20 mouse cellular contexts compared by ENCODE assay signal in the genomic region with DNA sequence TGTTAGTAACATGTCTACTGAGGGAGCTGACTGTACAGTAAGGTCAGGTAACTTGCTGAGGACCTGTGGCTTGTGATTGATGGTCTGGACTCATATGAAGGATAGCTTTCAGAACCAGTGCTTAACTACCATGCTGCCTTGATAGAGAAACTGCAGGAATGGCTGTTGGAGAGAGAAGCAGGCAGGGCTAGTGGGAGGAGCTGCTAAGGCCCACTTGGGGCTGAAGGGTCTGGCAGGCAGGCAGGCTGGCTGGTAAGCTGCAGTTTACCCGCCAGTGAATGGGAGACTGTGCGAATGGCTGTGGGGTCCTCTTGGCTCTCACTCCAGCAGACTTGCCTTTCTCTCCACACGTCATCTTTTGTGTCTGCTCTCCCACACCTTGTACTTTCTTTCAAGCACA. TPM values are rescaled to one million over a fixed set of nuclear protein-coding genes. Genes with fewer than 3 reads are reported as not detected.
DNase-seq lines count a peak whose midpoint lies in the region; ATAC-seq and TF ChIP-seq lines count a peak whose summit lies in the region.
"Had no signal": no experiment of that assay in that cellular context is flagged by ENCODE, and none has a peak within 500 bp of the region (broad histone marks: within the 10 kb centered on the region; RNA-seq: fewer than 3 reads in every experiment).

No protein-coding gene starts in this region.

- no peak for TF ChIP-seq POLR2A in bone marrow, adult 2 months (IDR thresholded peaks at IDR 0.05; ENCODE audit: borderline replicate concordance, control insufficient read depth, low read depth, low read length)

- peak; percentile 88 for DNase-seq in heart, adult 11 months
- no peak for DNase-seq in heart, postnatal 4 days
- DNase-seq in liver, embryonic 11.5 days (ENCODE audit: low spot score) = peak; percentile 30
- no peak for DNase-seq in liver
- no peak for DNase-seq in thymus, postnatal 10 days (ENCODE audit: low spot score in 2 of 2)
- DNase-seq in kidney, adult 11 months = no peak
- DNase-seq: adrenal gland, adult 8-10 months; cerebellum, adult 8-10 months; heart, adult 18-20 months; lung, postnatal 10 days; right cerebral cortex, postnatal 4 days; thymus, postnatal 14 days had no signal

- H3K27me3 ChIP-seq in liver, embryonic 11.5 days (replicated peaks; ENCODE audit: control insufficient read depth, insufficient read depth, low read length) = no peaks in the 10 kb centered on the region
- H3K27me3 ChIP-seq in intestine, embryonic 16.5 days (replicated peaks; ENCODE audit: control insufficient read depth, insufficient read depth, low read length) = no peaks in the 10 kb centered on the region
- H3K27me3 ChIP-seq: embryonic facial prominence, embryonic 12.5 days; hindbrain, embryonic 15.5 days; kidney, embryonic 15.5 days; neural tube, embryonic 15.5 days had no signal

- peaks cover 16% of the 10 kb centered on the region for H3K4me1 ChIP-seq in liver, embryonic 11.5 days (replicated peaks; ENCODE audit: control insufficient read depth, insufficient read depth, low read length)
- H3K4me1 ChIP-seq in bone marrow, adult 2 months (ENCODE audit: control insufficient read depth, insufficient read depth, low read length) = peaks cover 2% of the 10 kb centered on the region; the same call in 1 of the 2 replicates
- H3K4me1 ChIP-seq in intestine, embryonic 16.5 days (ENCODE audit: control insufficient read depth, insufficient read depth, low read length) = peaks cover 34% of the 10 kb centered on the region

- H3K36me3 ChIP-seq in liver, embryonic 11.5 days (ENCODE audit: control insufficient read depth, insufficient read depth, low read length) = no peaks in the 10 kb centered on the region
- no peaks in the 10 kb centered on the region for H3K36me3 ChIP-seq in intestine, embryonic 16.5 days (ENCODE audit: control insufficient read depth, insufficient read depth, low read length)
- H3K36me3 ChIP-seq: hindbrain, embryonic 15.5 days; neural tube, embryonic 15.5 days had no signal

- ATAC-seq in liver, embryonic 11.5 days (replicated peaks; ENCODE audit: low FRiP score) = no peak
- no peak for ATAC-seq in intestine, embryonic 16.5 days
- ATAC-seq: forebrain, embryonic 16.5 days had no signal

- no peaks in the 10 kb centered on the region for H3K9me3 ChIP-seq in liver, embryonic 11.5 days (ENCODE audit: control insufficient read depth, low read length)
- H3K9me3 ChIP-seq in intestine, embryonic 16.5 days (ENCODE audit: control insufficient read depth, low read length) = no peaks in the 10 kb centered on the region
- H3K9me3 ChIP-seq: embryonic facial prominence, embryonic 12.5 days; hindbrain, embryonic 15.5 days; kidney, embryonic 15.5 days; midbrain, embryonic 10.5 days; neural tube, embryonic 15.5 days had no signal

- H3K27ac ChIP-seq in liver, embryonic 11.5 days (ENCODE audit: low read depth, low read length) = no peak overlapping the region
- peak overlapping the region; percentile 4 for H3K27ac ChIP-seq in bone marrow, adult 2 months (ENCODE audit: control insufficient read depth, insufficient read depth, low read depth, low read length, poor library complexity)
- peak overlapping the region; percentile 36; the same call in 1 of the 2 replicates for H3K27ac ChIP-seq in intestine, embryonic 16.5 days (ENCODE audit: low read length)
- H3K27ac ChIP-seq: embryonic facial prominence, embryonic 12.5 days; hindbrain, embryonic 15.5 days; kidney, embryonic 15.5 days; midbrain, embryonic 10.5 days; neural tube, embryonic 15.5 days had no signal

- WGBS in liver, embryonic 11.5 days = 54% methylated on average over 3 of the region's 3 CpGs
- WGBS in bone marrow, adult 2 months = 83% methylated on average over 3 of the region's 3 CpGs
- 34% methylated on average over 3 of the region's 3 CpGs for WGBS in intestine, embryonic 16.5 days

- no peak overlapping the region for H3K4me3 ChIP-seq in liver, embryonic 11.5 days (ENCODE audit: low read depth, low read length)
- H3K4me3 ChIP-seq in bone marrow, adult 2 months (replicated peaks; ENCODE audit: control insufficient read depth, low read depth, low read length) = peak overlapping the region; percentile 0
- H3K4me3 ChIP-seq in intestine, embryonic 16.5 days (ENCODE audit: low read length) = no peak overlapping the region
- H3K4me3 ChIP-seq: embryonic facial prominence, embryonic 12.5 days; hindbrain, embryonic 15.5 days; kidney, embryonic 15.5 days; midbrain, embryonic 10.5 days; neural tube, embryonic 15.5 days had no signal

- no peak overlapping the region for H3K4me2 ChIP-seq in liver, embryonic 11.5 days
- H3K4me2 ChIP-seq in intestine, embryonic 16.5 days (ENCODE audit: low read depth, low read length) = no peak overlapping the region
- H3K4me2 ChIP-seq: embryonic facial prominence, embryonic 12.5 days; hindbrain, embryonic 15.5 days; kidney, embryonic 15.5 days; neural tube, embryonic 15.5 days had no signal

- H3K9ac ChIP-seq in liver, embryonic 11.5 days (ENCODE audit: low read depth, low read length) = no peak overlapping the region
- no peak overlapping the region for H3K9ac ChIP-seq in intestine, embryonic 16.5 days (ENCODE audit: low read depth, low read length)
- H3K9ac ChIP-seq: embryonic facial prominence, embryonic 12.5 days; hindbrain, embryonic 15.5 days; kidney, embryonic 15.5 days; neural tube, embryonic 15.5 days had no signal

- TF ChIP-seq CTCF in bone marrow, adult 2 months (IDR thresholded peaks at IDR 0.05; ENCODE audit: control insufficient read depth, insufficient read depth, low read length) = no peak

RNA-seq across cellular contexts. Expression of a gene that starts 13.6 kb away (rescaled TPM):
- 10 to 100 TPM; 77.8 to 78.7 TPM for total RNA-seq in heart, postnatal 4 days (2021)
- polyA plus RNA-seq in liver, embryonic 11.5 days (2014; fragmentation: Nextera tagmentation; extraction: Ambion mirVana) = 27.0 and 34.1 TPM in 2 replicates
- 19.1 and 36.8 TPM in 2 replicates for polyA plus RNA-seq in bone marrow, adult 2 months (2011; ENCODE audit: insufficient read depth, insufficient read length, low replicate concordance, missing spikeins)
- polyA plus RNA-seq in intestine, embryonic 16.5 days (2015; fragmentation: Nextera tagmentation; extraction: Ambion mirVana) = 45.5 and 48.7 TPM in 2 replicates

Comparison
In these comparisons a context has a peak if more than half of its experiments do, and no peak if none do; other contexts are left out.
1. DNase-seq: peak in heart, adult 11 months (single experiment) and liver, embryonic 11.5 days (single experiment); none in heart, postnatal 4 days (single experiment), liver (single experiment), thymus, postnatal 10 days (0 of 2) and kidney, adult 11 months (single experiment).